ENCODE assay signal across 8 mouse cellular contexts in the genomic region with DNA sequence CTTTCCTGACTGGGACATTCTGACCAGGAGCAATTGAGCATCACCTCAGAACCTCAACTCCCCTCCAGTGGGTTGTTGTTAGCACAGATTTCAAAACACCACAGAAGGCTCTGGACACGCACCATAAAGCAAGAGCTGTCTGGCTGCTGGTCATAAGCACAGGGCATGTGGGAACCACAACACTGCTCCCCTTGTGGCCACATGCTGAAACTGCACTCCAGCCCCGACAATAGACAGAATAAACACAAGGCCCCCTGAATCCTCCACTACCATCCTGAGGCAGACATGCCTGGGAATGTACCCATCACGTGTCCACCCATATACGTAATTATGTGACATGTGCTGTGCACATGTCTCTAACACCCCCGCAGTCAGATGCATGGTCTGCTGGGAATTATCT. TPM values are rescaled to one million over a fixed set of nuclear protein-coding genes. Genes with fewer than 3 reads are reported as not detected.
A peak's percentile ranks its signal among the peaks of the same experiment; 100 is the strongest.
DNase-seq lines count a peak whose midpoint lies in the region; ATAC-seq and TF ChIP-seq lines count a peak whose summit lies in the region.
"Had no signal": no experiment of that assay in that cellular context is flagged by ENCODE, and none has a peak within 500 bp of the region (broad histone marks: within the 10 kb centered on the region; RNA-seq: fewer than 3 reads in every experiment).

No protein-coding gene starts in this region.

- peaks cover 40% of the 10 kb centered on the region for H3K36me3 ChIP-seq in liver, adult 2 months (ENCODE audit: control insufficient read depth, insufficient read depth, low read length)
- H3K36me3 ChIP-seq in liver, embryonic 11.5 days (ENCODE audit: control insufficient read depth, insufficient read depth, low read length): peaks cover 2% of the 10 kb centered on the region; the same call in 1 of the 2 replicates
- no peaks in the 10 kb centered on the region for H3K36me3 ChIP-seq in midbrain, embryonic 13.5 days

- DNase-seq in liver, adult 2 months (ENCODE audit: extremely low read depth, low read depth, low spot score): no peak
- no peak for DNase-seq in liver, embryonic 11.5 days (ENCODE audit: low spot score)
- peak; percentile 59 for DNase-seq in embryo, embryonic 9.5 days (ENCODE audit: extremely low spot score)
- peak; percentile 83 for DNase-seq in kidney, adult 11 months
- DNase-seq in urinary bladder, adult 18-20 months (ENCODE audit: low spot score in 2 of 2): no peak

- WGBS in liver, adult 2 months: 74% methylated on average over 5 of the region's 5 CpGs
- WGBS in liver, embryonic 11.5 days: 58% methylated on average over 5 of the region's 5 CpGs
- 69% methylated on average over 5 of the region's 5 CpGs for WGBS in bone marrow, adult 2 months
- 61% methylated on average over 5 of the region's 5 CpGs for whole genome bisulfite sequencing in midbrain, embryonic 13.5 days

- no peak overlapping the region for H3K9ac ChIP-seq in liver, adult 2 months (ENCODE audit: low read depth, low read length)
- H3K9ac ChIP-seq in liver, embryonic 11.5 days (ENCODE audit: low read depth, low read length): no peak overlapping the region
- H3K9ac ChIP-seq in midbrain, embryonic 13.5 days (replicated peaks): no peak overlapping the region
- H3K9ac ChIP-seq: lung, embryonic 15.5 days had no signal

- 0 out of 2 replicates have a peak, but pooled peaks cover under 1% of the 10 kb centered on the region for H3K4me1 ChIP-seq in liver, adult 2 months (ENCODE audit: control insufficient read depth, insufficient read depth, low read length)
- H3K4me1 ChIP-seq in liver, embryonic 11.5 days (replicated peaks; ENCODE audit: control insufficient read depth, insufficient read depth, low read length): no peaks in the 10 kb centered on the region
- no peaks in the 10 kb centered on the region for H3K4me1 ChIP-seq in bone marrow, adult 2 months (ENCODE audit: control insufficient read depth, insufficient read depth, low read length)
- peaks cover 7% of the 10 kb centered on the region; the same call in 1 of the 2 replicates for H3K4me1 ChIP-seq in midbrain, embryonic 13.5 days (replicated peaks)

- TF ChIP-seq POLR2A in liver, adult 2 months (IDR thresholded peaks at IDR 0.05; ENCODE audit: extremely low read depth, insufficient read depth, low read length): no peak
- TF ChIP-seq POLR2A in bone marrow, adult 2 months (IDR thresholded peaks at IDR 0.05; ENCODE audit: borderline replicate concordance, control insufficient read depth, low read depth, low read length): no peak

- H3K79me2 ChIP-seq in liver, adult 2 months (ENCODE audit: control insufficient read depth, insufficient read depth, low read length): no peaks in the 10 kb centered on the region

- no peak overlapping the region for H3K4me2 ChIP-seq in liver, embryonic 11.5 days
- no peak overlapping the region for H3K4me2 ChIP-seq in midbrain, embryonic 13.5 days (replicated peaks)
- H3K4me2 ChIP-seq: lung, embryonic 15.5 days had no signal

- no peak overlapping the region for H3K4me3 ChIP-seq in liver, adult 2 months (ENCODE audit: insufficient read depth, low read depth, low read length)
- no peak overlapping the region for H3K4me3 ChIP-seq in liver, embryonic 11.5 days (ENCODE audit: low read depth, low read length)
- no peak overlapping the region for H3K4me3 ChIP-seq in bone marrow, adult 2 months (replicated peaks; ENCODE audit: control insufficient read depth, low read depth, low read length)
- no peak overlapping the region for H3K4me3 ChIP-seq in midbrain, embryonic 13.5 days (replicated peaks)
- H3K4me3 ChIP-seq: lung, embryonic 15.5 days had no signal

- H3K27me3 ChIP-seq in liver, adult 2 months (ENCODE audit: control insufficient read depth, insufficient read depth, low read length): no peaks in the 10 kb centered on the region
- no peaks in the 10 kb centered on the region for H3K27me3 ChIP-seq in liver, embryonic 11.5 days (replicated peaks; ENCODE audit: control insufficient read depth, insufficient read depth, low read length)
- H3K27me3 ChIP-seq in midbrain, embryonic 13.5 days: no peaks in the 10 kb centered on the region
- H3K27me3 ChIP-seq: lung, embryonic 15.5 days had no signal

- H3K27ac ChIP-seq in liver, adult 2 months (replicated peaks; ENCODE audit: insufficient read depth, low read depth, low read length): no peak overlapping the region
- no peak overlapping the region for H3K27ac ChIP-seq in liver, embryonic 11.5 days (ENCODE audit: low read depth, low read length)
- no peak overlapping the region for H3K27ac ChIP-seq in bone marrow, adult 2 months (ENCODE audit: control insufficient read depth, insufficient read depth, low read depth, low read length, poor library complexity)
- no peak overlapping the region for H3K27ac ChIP-seq in midbrain, embryonic 13.5 days
- H3K27ac ChIP-seq: lung, embryonic 15.5 days had no signal

- no peaks in the 10 kb centered on the region for H3K9me3 ChIP-seq in liver, embryonic 11.5 days (ENCODE audit: control insufficient read depth, low read length)
- no peaks in the 10 kb centered on the region for H3K9me3 ChIP-seq in midbrain, embryonic 13.5 days
- H3K9me3 ChIP-seq: lung, embryonic 15.5 days had no signal

- no peak; the same call in 1 of the 2 replicates for ATAC-seq in liver, embryonic 11.5 days (replicated peaks; ENCODE audit: low FRiP score)
- ATAC-seq in midbrain, embryonic 13.5 days: peak; percentile 46

- TF ChIP-seq CTCF in liver, adult 2 months (IDR thresholded peaks at IDR 0.05; ENCODE audit: low read depth, low read length): peak; percentile 78
- peak; percentile 66 for TF ChIP-seq CTCF in bone marrow, adult 2 months (IDR thresholded peaks at IDR 0.05; ENCODE audit: control insufficient read depth, insufficient read depth, low read length)

RNA-seq across cellular contexts. Expression of a gene that starts 9.8 kb away (rescaled TPM):
- total RNA-seq in liver, adult 2 months (2014; rRNA removed): 0.27 and 2.3 TPM in 2 replicates
- polyA plus RNA-seq in liver, adult 2 months (2012; rRNA removed): 2.4 and 4.3 TPM in 2 replicates
- polyA plus RNA-seq in liver, embryonic 11.5 days (2014; fragmentation: Nextera tagmentation; extraction: Ambion mirVana): 0.27 and 0.49 TPM in 2 replicates
- polyA plus RNA-seq in bone marrow, adult 2 months (2011; ENCODE audit: insufficient read depth, insufficient read length, low replicate concordance, missing spikeins): not detected in 2 replicates
- 0.27 and 0.42 TPM in 2 replicates for polyA plus RNA-seq in midbrain, embryonic 13.5 days (2015; fragmentation: Nextera tagmentation; extraction: Ambion mirVana)

RNA-seq across cellular contexts. Expression of a gene that starts 21.2 kb away (rescaled TPM):
- total RNA-seq in liver, adult 2 months (2014; rRNA removed): not detected in 2 replicates
- polyA plus RNA-seq in liver, adult 2 months (2012; rRNA removed): not detected in 2 replicates
- polyA plus RNA-seq in liver, embryonic 11.5 days (2014; fragmentation: Nextera tagmentation; extraction: Ambion mirVana): not detected in 2 replicates
- polyA plus RNA-seq in bone marrow, adult 2 months (2011; ENCODE audit: insufficient read depth, insufficient read length, low replicate concordance, missing spikeins): not detected in 2 replicates
- not detected in 2 replicates for polyA plus RNA-seq in midbrain, embryonic 13.5 days (2015; fragmentation: Nextera tagmentation; extraction: Ambion mirVana)
- polyA plus RNA-seq: lung, embryonic 15.5 days had no signal

Comparison
In these comparisons a context has a peak if more than half of its experiments do, and no peak if none do; other contexts are left out.
1. DNase-seq: peak in embryo, embryonic 9.5 days (single experiment) and kidney, adult 11 months (single experiment); none in liver, adult 2 months (single experiment), liver, embryonic 11.5 days (single experiment) and urinary bladder, adult 18-20 months (0 of 2).